Mouse (Mus musculus) liver, embryonic 14.5 days (tissue): ENCODE data around the gene Cd209d.

Experiments
- CTCF ChIP-seq: IDR thresholded peaks from 2 replicates; pipeline ENCODE4 v1.5.1; 2016; ENCODE audit warnings: antibody characterized with exemption, low read depth, control low read depth
- EP300 ChIP-seq: IDR thresholded peaks from 2 replicates; pipeline ENCODE4 v1.6.1; 2016; ENCODE audit warnings: antibody characterized with exemption, low read depth

DNA sequence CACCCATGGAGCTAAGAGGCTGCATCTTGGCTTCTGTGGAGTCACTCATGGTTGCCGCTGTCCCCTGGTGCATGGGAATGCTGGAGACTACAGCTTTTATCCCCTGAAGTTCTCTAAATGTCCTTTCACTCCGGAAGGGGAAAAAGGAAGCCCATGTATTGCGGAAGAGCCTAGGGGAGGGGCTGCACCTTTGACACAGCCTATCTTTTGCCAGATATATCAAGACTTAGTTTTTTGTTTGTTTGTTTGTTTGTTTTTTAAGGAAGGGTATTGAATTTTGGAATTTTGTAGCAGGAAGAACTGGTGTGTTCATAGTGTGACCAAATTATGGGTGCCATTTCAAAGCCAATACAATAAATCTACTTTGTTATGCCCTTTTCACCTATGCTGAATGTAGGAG, 48.4 kb upstream of the Cd209d start, which contains the start of gene Cd209b:
- TF ChIP-seq CTCF: no peak
- no peak for TF ChIP-seq EP300
